Mouse (Mus musculus): ENCODE results near the gene Speer4d. TPM values are rescaled to one million over a fixed set of nuclear protein-coding genes. Genes with fewer than 3 reads are reported as not detected.
"Not testable (repeated sequence)": the region's sequence is repeated elsewhere in the genome, so short reads cannot be mapped to it uniquely, and the experiment has no call there.

The Speer4d gene
- total RNA-seq, 1 experiment from 2014 or later = not detected

DNA sequence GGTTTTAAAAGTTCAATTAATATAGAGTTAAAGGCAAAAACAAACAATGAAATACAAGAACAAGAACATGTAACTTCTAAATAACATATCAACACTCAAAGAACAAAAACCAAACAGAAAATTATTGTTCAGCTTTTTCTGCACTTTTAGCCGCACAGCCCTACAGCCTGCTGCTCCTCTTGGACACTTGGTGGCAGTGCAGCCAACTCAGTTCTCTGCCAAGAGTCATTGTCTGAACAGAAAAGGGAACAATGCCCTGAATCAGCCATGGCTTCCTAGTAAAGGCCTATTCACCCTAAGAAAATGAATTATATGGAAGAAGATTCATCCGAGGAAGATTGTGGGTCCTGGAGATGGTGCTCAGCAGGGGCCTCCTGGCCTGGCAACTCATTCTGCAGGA is 33.5 kb downstream of the Speer4d start:
- not testable (repeated sequence) for ATAC-seq (replicated peaks; ENCODE audit: insufficient number of reproducible peaks, low FRiP score, low TSS enrichment, poor library complexity, severe bottlenecking)

DNA sequence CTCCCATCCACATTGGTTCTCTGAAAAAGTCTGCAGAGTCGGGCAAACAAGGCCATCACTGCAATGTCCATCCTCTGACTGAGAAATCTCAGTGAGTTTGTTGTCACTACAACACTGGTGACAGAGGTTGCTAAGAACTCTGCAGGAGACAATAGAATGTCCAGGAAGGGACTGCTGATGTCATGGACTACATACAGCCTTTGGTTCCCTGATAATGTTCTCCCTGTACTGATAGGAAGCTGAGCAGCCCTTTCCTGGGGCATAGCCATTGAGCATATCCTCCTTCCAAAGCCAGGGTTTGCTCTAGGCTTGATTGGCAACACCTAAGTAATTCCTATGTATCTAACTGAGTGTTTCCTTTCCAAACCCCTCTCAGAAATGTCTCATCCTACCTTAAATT is 38.1 kb downstream of the Speer4d start, which contains the start of gene 4930572O03Rik:
4930572O03Rik (minus strand) TSS at position 101 of the 400 bp plus-strand sequence.
- ATAC-seq (replicated peaks; ENCODE audit: insufficient number of reproducible peaks, low FRiP score, low TSS enrichment, poor library complexity, severe bottlenecking) = not testable (repeated sequence)

DNA sequence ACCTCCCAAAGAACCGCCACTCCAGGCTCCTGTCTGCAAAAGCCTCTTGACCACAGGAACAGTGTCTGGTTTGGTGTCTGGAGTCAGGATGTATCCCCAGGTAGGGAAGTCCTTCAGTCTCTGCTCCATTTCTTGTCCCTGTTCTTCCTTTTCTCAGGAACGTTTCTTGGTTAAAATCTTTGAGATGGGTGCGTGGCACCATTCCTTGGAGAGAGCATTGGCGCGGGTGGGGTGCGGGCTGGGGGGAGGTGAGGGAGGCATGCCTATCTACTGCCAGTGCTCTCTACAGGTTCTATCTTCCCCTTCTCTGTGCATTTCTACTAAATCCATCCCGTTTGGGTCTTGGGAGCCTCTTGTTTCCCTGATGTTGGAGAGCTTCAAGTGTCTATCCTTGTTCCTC is 45.0 kb downstream of the Speer4d start:
- ATAC-seq (replicated peaks; ENCODE audit: insufficient number of reproducible peaks, low FRiP score, low TSS enrichment, poor library complexity, severe bottlenecking) = not testable (repeated sequence)

DNA sequence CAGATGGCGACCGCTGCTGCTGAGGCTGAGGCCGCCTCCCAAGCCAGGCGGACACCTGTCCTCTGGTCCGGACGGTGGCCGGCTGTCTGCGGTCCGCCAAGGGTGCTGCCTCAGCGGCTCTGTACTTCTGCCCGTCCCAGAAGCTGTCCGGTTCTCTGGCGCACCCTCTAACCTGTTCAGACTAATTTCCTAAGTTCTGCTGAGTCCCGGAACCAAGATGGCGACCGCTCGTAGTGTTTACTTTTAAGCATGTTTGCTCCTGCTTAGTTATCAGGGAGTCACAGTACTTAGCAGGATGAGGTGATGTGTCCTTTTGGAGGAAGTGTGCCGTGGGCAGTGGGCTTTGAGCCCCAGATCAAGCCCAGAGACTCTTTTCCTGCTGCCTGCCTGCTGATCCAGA is 51.9 kb downstream of the Speer4d start:
- ATAC-seq (replicated peaks; ENCODE audit: insufficient number of reproducible peaks, low FRiP score, low TSS enrichment, poor library complexity, severe bottlenecking) = not testable (repeated sequence)

Other genes with a start within 250 kb of the Speer4d start
- gene Gm21149, start 142.5 kb upstream of the Speer4d start, total RNA-seq (2017) = not detected in 3 replicates
- not detected in 3 replicates for gene Gm21190, start 89.8 kb upstream of the Speer4d start, total RNA-seq (2017)
- gene Gm21083, start 41.7 kb upstream of the Speer4d start, total RNA-seq (2017) = not detected in 3 replicates
- gene 4930572O03Rik, start 38.0 kb downstream of the Speer4d start, total RNA-seq (2017) = not detected in 3 replicates
- gene Speer4c, start 95.2 kb downstream of the Speer4d start, total RNA-seq (2017) = not detected in 3 replicates

Measured in monocyte, adult 5-6 weeks (primary cell).